Mouse (Mus musculus): Measurements from ENCODE around the gene Ros1. TPM values are rescaled to one million over a fixed set of nuclear protein-coding genes. Genes with fewer than 3 reads are reported as not detected.

Gene Ros1
- not detected in 2 replicates for polyA plus RNA-seq (2014; fragmentation: Nextera tagmentation; extraction: Ambion mirVana)

DNA sequence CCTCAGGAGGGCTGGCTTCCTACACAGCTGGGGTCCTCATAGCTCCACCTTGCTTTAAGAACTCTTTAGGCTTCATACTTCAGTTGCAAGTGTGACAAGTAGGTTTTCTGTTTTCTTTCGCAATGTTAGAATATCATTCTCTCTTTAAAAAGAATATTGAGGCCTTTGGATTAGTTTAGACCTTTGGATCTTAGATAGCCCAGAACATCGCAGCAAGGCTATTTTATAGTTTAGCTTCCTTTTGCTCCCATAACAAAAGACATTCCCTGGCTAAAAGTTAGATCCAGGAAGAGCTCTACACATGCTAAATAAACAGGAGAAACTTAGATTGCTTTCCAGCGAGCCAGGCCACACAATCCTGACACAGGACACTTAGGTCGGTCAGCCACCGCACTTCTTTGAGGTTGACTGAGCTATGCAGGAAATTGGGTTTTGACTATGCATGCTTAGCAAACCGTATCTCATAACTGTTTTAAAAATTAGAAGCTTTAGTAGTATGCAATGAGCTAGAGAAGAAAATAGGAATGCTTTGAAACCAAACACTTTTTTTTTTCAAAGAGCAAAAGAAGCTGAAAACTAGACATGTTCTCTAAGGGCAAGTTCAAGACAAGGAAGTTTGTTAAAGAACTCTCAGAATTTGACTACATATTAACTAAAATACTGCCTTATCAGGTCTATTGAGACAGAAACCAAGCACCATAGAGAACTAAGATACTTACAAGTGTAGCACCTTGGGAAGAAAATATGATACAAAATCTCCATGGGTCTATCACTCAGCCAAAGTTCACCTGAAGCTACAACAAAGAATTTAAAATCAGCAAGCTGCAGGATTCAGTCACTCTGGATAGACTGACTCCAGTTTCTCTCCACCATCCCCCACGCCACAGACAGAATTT lies at the start of gene Ros1:
Gene Ros1 (minus strand): TSS at position 288 of the 896 bp plus-strand sequence.
- Histone ChIP-seq H3K9ac (ENCODE audit: low read length) (no peak within 1 kb of the TSS), H3K36me3 (ENCODE audit: control insufficient read depth, insufficient read depth, low read length) (no peaks in the 10 kb centered on the region), H3K4me1 (ENCODE audit: control insufficient read depth in 2 of 2, insufficient read depth in 2 of 2, low read length in 2 of 2) (no peaks in the 10 kb centered on the region), H3K27ac (replicated peaks in 1 of 2; ENCODE audit: control insufficient read depth in 1 of 2, insufficient read depth in 1 of 2, low read depth in 2 of 2, low read length in 2 of 2) (no peak within 1 kb of the TSS), H3K4me2 (ENCODE audit: low read length) (no peak within 1 kb of the TSS), H3K27me3 (ENCODE audit: control insufficient read depth, insufficient read depth, low read length) (no peaks in the 10 kb centered on the region), H3K4me3 (ENCODE audit: control insufficient read depth in 1 of 2, insufficient read depth in 1 of 2, low read depth in 1 of 2, low read length in 2 of 2) (no peak within 1 kb of the TSS), H3K9me3 (ENCODE audit: control insufficient read depth, low read length) (no peaks in the 10 kb centered on the region)
- 74% methylated on average over 7 of the region's 7 CpGs for WGBS
- ATAC-seq (ENCODE audit: insufficient number of reproducible peaks, insufficient read depth, low FRiP score, low read depth) = no peak

DNA sequence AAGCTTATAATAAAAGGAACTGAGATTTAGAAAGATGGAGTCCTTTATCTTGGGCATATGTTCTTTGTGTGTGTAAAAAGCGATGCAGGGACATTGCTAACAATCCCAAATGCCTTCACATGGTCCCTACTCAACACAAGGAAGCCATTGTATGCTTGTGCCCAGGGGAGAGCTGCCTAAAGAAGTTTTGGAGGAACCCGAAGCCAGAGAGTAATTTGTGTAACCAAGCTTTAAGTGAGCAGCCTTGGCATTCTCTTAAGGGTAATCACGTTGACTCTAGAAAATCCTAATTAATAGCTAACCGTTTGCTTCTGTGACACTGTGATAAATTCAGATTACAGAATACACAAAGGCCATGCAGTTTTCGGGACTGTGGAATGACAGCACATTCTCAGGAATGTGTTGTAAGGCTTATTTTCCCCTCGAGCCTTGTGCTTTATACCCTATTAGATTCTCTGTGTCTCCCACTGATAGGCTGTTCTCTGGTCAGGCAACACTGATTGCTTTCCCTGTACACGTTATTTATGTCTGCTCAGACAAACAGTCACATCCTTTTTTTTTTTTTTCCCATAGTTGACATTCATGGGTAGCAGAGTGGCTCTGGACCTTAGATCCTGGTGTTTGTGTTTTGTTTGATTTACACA lies 47.8 kb upstream of the Ros1 start:
- H3K9me3 ChIP-seq (ENCODE audit: control insufficient read depth, low read length) = no peaks in the 10 kb centered on the region
- H3K27ac ChIP-seq (replicated peaks in 1 of 2; ENCODE audit: control insufficient read depth in 1 of 2, insufficient read depth in 1 of 2, low read depth in 2 of 2, low read length in 2 of 2) = no peak overlapping the region
- H3K9ac ChIP-seq (ENCODE audit: low read length) = no peak overlapping the region
- H3K27me3 ChIP-seq (ENCODE audit: control insufficient read depth, insufficient read depth, low read length) = no peaks in the 10 kb centered on the region
- no peaks in the 10 kb centered on the region for H3K36me3 ChIP-seq (ENCODE audit: control insufficient read depth, insufficient read depth, low read length)
- H3K4me2 ChIP-seq (ENCODE audit: low read length) = no peak overlapping the region
- no peaks in the 10 kb centered on the region for H3K4me1 ChIP-seq (ENCODE audit: control insufficient read depth in 2 of 2, insufficient read depth in 2 of 2, low read length in 2 of 2)
- WGBS = 57% methylated on average over 7 of the region's 7 CpGs
- no peak for ATAC-seq (ENCODE audit: insufficient number of reproducible peaks, insufficient read depth, low FRiP score, low read depth)
- H3K4me3 ChIP-seq (ENCODE audit: control insufficient read depth in 1 of 2, insufficient read depth in 1 of 2, low read depth in 1 of 2, low read length in 2 of 2) = no peak overlapping the region

DNA sequence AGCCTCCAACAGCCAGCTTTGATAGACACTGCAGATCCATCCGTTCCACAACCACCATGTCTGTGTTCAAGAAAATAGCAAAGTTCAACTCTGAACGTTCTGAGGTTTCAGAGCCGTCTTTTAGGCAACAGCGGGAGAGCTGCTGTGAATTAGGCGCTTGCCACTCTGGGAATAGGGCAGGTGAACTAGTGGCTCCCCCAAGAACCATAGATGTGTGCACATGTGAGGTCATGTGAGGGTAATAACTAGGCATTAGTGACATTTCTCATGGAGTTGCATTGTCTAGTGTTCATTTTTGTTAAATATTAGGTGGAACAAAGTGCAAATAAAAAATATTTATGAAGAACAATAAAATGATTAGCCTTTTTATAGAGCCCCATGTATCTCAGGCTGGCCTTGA lies 47.0 kb upstream of the Ros1 start:
- no peak overlapping the region for H3K4me2 ChIP-seq (ENCODE audit: low read length)
- H3K9me3 ChIP-seq (ENCODE audit: control insufficient read depth, low read length) = no peaks in the 10 kb centered on the region
- H3K27me3 ChIP-seq (ENCODE audit: control insufficient read depth, insufficient read depth, low read length) = no peaks in the 10 kb centered on the region
- no peak overlapping the region for H3K27ac ChIP-seq (replicated peaks in 1 of 2; ENCODE audit: control insufficient read depth in 1 of 2, insufficient read depth in 1 of 2, low read depth in 2 of 2, low read length in 2 of 2)
- no peak overlapping the region for H3K9ac ChIP-seq (ENCODE audit: low read length)
- 88% methylated on average over 5 of the region's 5 CpGs for WGBS
- ATAC-seq (ENCODE audit: insufficient number of reproducible peaks, insufficient read depth, low FRiP score, low read depth) = no peak
- no peak overlapping the region for H3K4me3 ChIP-seq (ENCODE audit: control insufficient read depth in 1 of 2, insufficient read depth in 1 of 2, low read depth in 1 of 2, low read length in 2 of 2)
- H3K4me1 ChIP-seq (ENCODE audit: control insufficient read depth in 2 of 2, insufficient read depth in 2 of 2, low read length in 2 of 2) = no peaks in the 10 kb centered on the region
- no peaks in the 10 kb centered on the region for H3K36me3 ChIP-seq (ENCODE audit: control insufficient read depth, insufficient read depth, low read length)

DNA sequence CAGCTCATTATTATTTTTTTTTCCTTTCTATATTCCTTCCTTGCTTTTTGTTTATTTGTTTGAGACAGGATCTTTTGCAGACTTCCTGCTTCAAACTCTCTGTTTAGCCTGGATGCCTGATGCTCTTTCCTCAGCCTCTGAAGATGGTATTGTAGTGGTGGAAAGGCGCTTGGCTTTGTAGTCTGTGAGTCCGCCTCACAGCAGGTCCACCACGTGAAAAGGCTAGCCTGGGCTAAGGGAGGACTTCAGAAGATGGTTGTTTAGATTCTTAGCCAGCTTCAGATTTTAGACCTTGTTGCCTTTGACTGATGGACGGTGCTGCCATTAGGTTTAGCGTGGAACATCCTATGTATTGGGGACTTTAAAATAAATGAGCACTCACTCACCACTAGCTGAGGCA lies 40.4 kb upstream of the Ros1 start:
- H3K27me3 ChIP-seq (ENCODE audit: control insufficient read depth, insufficient read depth, low read length) = no peaks in the 10 kb centered on the region
- 82% methylated on average over 5 of the region's 5 CpGs for WGBS
- no peak overlapping the region for H3K27ac ChIP-seq (replicated peaks in 1 of 2; ENCODE audit: control insufficient read depth in 1 of 2, insufficient read depth in 1 of 2, low read depth in 2 of 2, low read length in 2 of 2)
- no peak for ATAC-seq (ENCODE audit: insufficient number of reproducible peaks, insufficient read depth, low FRiP score, low read depth)
- 0 out of 4 replicates have a peak overlapping the region, but pooled peaks of 1 of the 2 experiments have one; percentile 83 for H3K4me3 ChIP-seq (ENCODE audit: control insufficient read depth in 1 of 2, insufficient read depth in 1 of 2, low read depth in 1 of 2, low read length in 2 of 2)
- H3K9ac ChIP-seq (ENCODE audit: low read length) = no peak overlapping the region
- peaks cover 0 to 6% of the 10 kb centered on the region in 2 experiments; a peak in 1 of 4 replicates for H3K4me1 ChIP-seq (ENCODE audit: control insufficient read depth in 2 of 2, insufficient read depth in 2 of 2, low read length in 2 of 2)
- peak overlapping the region; percentile 89; the same call in 1 of the 2 replicates for H3K4me2 ChIP-seq (ENCODE audit: low read length)
- no peaks in the 10 kb centered on the region for H3K9me3 ChIP-seq (ENCODE audit: control insufficient read depth, low read length)
- no peaks in the 10 kb centered on the region for H3K36me3 ChIP-seq (ENCODE audit: control insufficient read depth, insufficient read depth, low read length)

DNA sequence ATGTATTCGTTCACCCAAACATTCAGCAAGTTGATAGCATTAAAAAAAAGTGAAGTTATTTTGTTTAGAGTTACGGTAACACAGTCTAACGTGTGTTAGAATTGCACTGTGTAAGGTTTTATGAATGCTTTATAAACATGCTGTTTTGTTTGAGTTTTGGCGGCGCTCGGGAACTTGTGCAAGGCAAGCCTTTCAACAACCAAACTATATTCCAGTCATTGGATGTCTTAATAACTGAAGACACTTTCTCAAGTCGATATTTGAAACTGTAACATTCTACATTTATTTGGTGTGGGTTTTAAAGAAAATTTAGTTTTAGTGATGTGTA lies 39.6 kb upstream of the Ros1 start:
- H3K4me1 ChIP-seq (ENCODE audit: control insufficient read depth in 2 of 2, insufficient read depth in 2 of 2, low read length in 2 of 2) = peaks cover 0 to 6% of the 10 kb centered on the region in 2 experiments; a peak in 1 of 4 replicates
- H3K27ac ChIP-seq (replicated peaks in 1 of 2; ENCODE audit: control insufficient read depth in 1 of 2, insufficient read depth in 1 of 2, low read depth in 2 of 2, low read length in 2 of 2) = no peak overlapping the region
- WGBS = 25% methylated on average over 7 of the region's 7 CpGs
- H3K9me3 ChIP-seq (ENCODE audit: control insufficient read depth, low read length) = no peaks in the 10 kb centered on the region
- H3K36me3 ChIP-seq (ENCODE audit: control insufficient read depth, insufficient read depth, low read length) = no peaks in the 10 kb centered on the region
- H3K4me2 ChIP-seq (ENCODE audit: low read length) = peak overlapping the region; percentile 89
- no peaks in the 10 kb centered on the region for H3K27me3 ChIP-seq (ENCODE audit: control insufficient read depth, insufficient read depth, low read length)
- peak overlapping the region; percentile 89 for H3K9ac ChIP-seq (ENCODE audit: low read length)
- peak overlapping the region; percentile 80 to 83; a peak in 3 of 4 replicates for H3K4me3 ChIP-seq (ENCODE audit: control insufficient read depth in 1 of 2, insufficient read depth in 1 of 2, low read depth in 1 of 2, low read length in 2 of 2)
- ATAC-seq (ENCODE audit: insufficient number of reproducible peaks, insufficient read depth, low FRiP score, low read depth) = no peak

DNA sequence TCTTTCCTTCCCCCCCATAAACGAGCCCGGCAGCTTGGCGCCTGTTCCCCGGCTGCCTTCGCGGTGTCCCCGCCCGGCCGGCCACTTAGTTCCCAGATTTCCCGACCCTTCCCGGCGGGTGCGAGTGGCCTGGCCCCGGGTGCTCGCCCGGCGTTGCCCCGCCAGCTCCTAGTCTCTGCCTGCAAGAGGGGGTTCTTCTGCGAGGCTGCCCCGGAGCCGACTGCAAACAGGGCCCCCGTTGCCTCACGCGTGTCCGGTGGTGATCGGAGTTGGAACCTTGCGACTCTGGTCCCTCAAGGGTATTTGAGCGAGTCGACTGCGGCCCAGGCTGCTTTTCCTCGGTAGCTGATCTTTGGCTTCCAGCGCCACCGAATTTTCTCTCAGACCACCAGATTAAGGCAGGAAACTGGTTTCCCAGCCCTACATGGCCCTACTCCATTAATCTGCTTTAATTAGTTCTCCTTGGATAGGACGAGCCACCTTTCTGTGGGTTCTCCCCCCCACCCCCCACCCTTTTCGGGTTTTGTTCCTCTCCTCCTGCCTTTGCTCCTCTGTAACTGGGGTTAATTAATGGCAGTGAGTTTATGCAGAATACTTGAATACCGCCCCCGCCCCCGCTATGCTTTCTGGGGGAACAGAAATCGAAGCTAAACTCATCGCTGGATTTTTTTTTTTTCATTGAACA lies 39.1 kb upstream of the Ros1 start:
- Histone ChIP-seq H3K27ac (replicated peaks in 1 of 2; ENCODE audit: control insufficient read depth in 1 of 2, insufficient read depth in 1 of 2, low read depth in 2 of 2, low read length in 2 of 2) (peak overlapping the region; percentile 43 to 50; a peak in 3 of 4 replicates), H3K4me1 (ENCODE audit: control insufficient read depth in 2 of 2, insufficient read depth in 2 of 2, low read length in 2 of 2) (peaks cover 0 to 6% of the 10 kb centered on the region in 2 experiments; a peak in 1 of 4 replicates), H3K4me2 (ENCODE audit: low read length) (peak overlapping the region; percentile 89), H3K9me3 (ENCODE audit: control insufficient read depth, low read length) (no peaks in the 10 kb centered on the region), H3K27me3 (ENCODE audit: control insufficient read depth, insufficient read depth, low read length) (no peaks in the 10 kb centered on the region), H3K36me3 (ENCODE audit: control insufficient read depth, insufficient read depth, low read length) (no peaks in the 10 kb centered on the region), H3K9ac (ENCODE audit: low read length) (peak overlapping the region; percentile 89), H3K4me3 (ENCODE audit: control insufficient read depth in 1 of 2, insufficient read depth in 1 of 2, low read depth in 1 of 2, low read length in 2 of 2) (peak overlapping the region; percentile 80 to 83)
- ATAC-seq (ENCODE audit: insufficient number of reproducible peaks, insufficient read depth, low FRiP score, low read depth) = 0 out of 2 replicates have a peak, but pooled peaks have one; percentile 24
- WGBS = under 1% methylated on average over 40 of the region's 40 CpGs

DNA sequence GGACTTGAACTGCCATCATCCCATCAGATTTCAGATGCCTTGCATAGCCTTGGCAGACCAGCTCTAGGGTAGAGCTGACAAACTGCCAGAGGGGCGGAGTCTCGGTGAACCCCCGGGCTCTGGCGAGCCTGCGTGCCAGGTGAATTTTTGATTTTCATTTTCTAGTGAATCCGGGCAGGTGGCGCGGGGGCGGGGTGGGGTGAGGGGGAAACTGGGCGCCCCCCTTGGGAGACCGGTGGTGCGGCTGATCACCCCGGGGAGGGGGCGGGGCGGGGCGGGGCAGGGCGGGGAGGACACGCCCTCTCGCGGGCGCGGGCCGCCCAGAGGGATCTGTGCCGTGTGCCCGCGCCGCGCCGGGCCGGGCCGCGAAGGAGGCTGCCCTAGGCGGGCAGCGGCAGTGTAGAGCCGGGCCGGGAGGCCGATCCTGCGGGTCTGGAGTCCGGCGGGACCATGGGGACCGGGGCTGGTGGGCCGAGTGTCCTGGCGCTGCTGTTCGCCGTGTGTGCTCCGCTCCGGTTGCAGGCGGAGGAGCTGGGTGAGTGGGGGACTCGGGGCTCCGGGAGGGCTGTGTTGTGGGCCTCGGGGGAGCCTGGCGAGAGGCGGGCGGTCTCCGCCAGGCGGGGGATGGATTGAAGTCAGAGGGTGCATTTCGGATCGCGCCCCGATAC lies 38.4 kb upstream of the Ros1 start, which contains the start of gene Dcbld1:
Gene Dcbld1 (plus strand): TSS at position 319 of the 668 bp plus-strand sequence.
- under 1% methylated on average over 47 of the region's 60 CpGs for WGBS
- ATAC-seq (ENCODE audit: insufficient number of reproducible peaks, insufficient read depth, low FRiP score, low read depth) = peak; percentile 90
- no peaks in the 10 kb centered on the region for H3K36me3 ChIP-seq (ENCODE audit: control insufficient read depth, insufficient read depth, low read length)
- H3K9me3 ChIP-seq (ENCODE audit: control insufficient read depth, low read length) = no peaks in the 10 kb centered on the region
- H3K9ac ChIP-seq (ENCODE audit: low read length) = peak within 1 kb of the TSS; percentile 89
- peak within 1 kb of the TSS; percentile 43 to 50; a peak in 3 of 4 replicates for H3K27ac ChIP-seq (replicated peaks in 1 of 2; ENCODE audit: control insufficient read depth in 1 of 2, insufficient read depth in 1 of 2, low read depth in 2 of 2, low read length in 2 of 2)
- H3K4me1 ChIP-seq (ENCODE audit: control insufficient read depth in 2 of 2, insufficient read depth in 2 of 2, low read length in 2 of 2) = peaks cover 0 to 6% of the 10 kb centered on the region in 2 experiments; a peak in 1 of 4 replicates
- peak within 1 kb of the TSS; percentile 89 for H3K4me2 ChIP-seq (ENCODE audit: low read length)
- peak within 1 kb of the TSS; percentile 80 to 83 for H3K4me3 ChIP-seq (ENCODE audit: control insufficient read depth in 1 of 2, insufficient read depth in 1 of 2, low read depth in 1 of 2, low read length in 2 of 2)
- no peaks in the 10 kb centered on the region for H3K27me3 ChIP-seq (ENCODE audit: control insufficient read depth, insufficient read depth, low read length)
